Mouse (Mus musculus) limb, embryonic 11.5 days (tissue): Measurements from ENCODE around the gene Gigyf1. TPM values are rescaled to one million over a fixed set of nuclear protein-coding genes. Genes with fewer than 3 reads are reported as not detected.
A peak's percentile ranks its signal among the peaks of the same experiment; 100 is the strongest.

Experiments
- ATAC-seq: fragments of 200-750 bp; cut with Nextera tagmentation; 2 replicates; pipeline ENCODE4 v1.8.0; 2017; ENCODE audit warnings: low read depth; ENCODE audit not compliant: insufficient number of reproducible peaks, low FRiP score, low TSS enrichment
- DNase-seq: peaks from one replicate; pipeline ENCODE4 v3.0.0-alpha.2; 2015; ENCODE audit warnings: low spot score
- H3K27ac ChIP-seq: fragments of 300-500 bp; sonication (generic); replicated peaks from 2 replicates; pipeline ENCODE4 v1.5.1; 2014; ENCODE audit warnings: low read depth, mild to moderate bottlenecking, low read length
- H3K27me3 ChIP-seq: fragments of 300-500 bp; sonication (generic); 2 replicates; pipeline ENCODE4 v1.6.1; 2014; ENCODE audit warnings: mild to moderate bottlenecking, low read length, mixed read lengths; ENCODE audit not compliant: control insufficient read depth, insufficient read depth
- H3K36me3 ChIP-seq: fragments of 300-500 bp; sonication (generic); 2 replicates; pipeline ENCODE4 v1.6.1; 2014; ENCODE audit warnings: mild to moderate bottlenecking, low read length, moderate library complexity, mixed read lengths; ENCODE audit not compliant: control insufficient read depth, insufficient read depth
- H3K4me1 ChIP-seq: fragments of 300-500 bp; sonication (generic); 2 replicates; pipeline ENCODE4 v1.6.1; 2014; ENCODE audit warnings: low read length, mixed read lengths; ENCODE audit not compliant: control insufficient read depth, insufficient read depth
- H3K4me2 ChIP-seq: fragments of 300-500 bp; sonication (generic); 2 replicates; pipeline ENCODE4 v1.6.1; 2014; ENCODE audit warnings: low read depth, mild to moderate bottlenecking, moderate library complexity; ENCODE audit not compliant: severe bottlenecking
- H3K4me3 ChIP-seq: fragments of 300-500 bp; sonication (generic); 2 replicates; pipeline ENCODE4 v1.5.1; 2014; ENCODE audit warnings: low read depth, low read length
- H3K9ac ChIP-seq: fragments of 300-500 bp; sonication (generic); 2 replicates; pipeline ENCODE4 v1.6.1; 2014; ENCODE audit warnings: mild to moderate bottlenecking, low read length
- H3K9me3 ChIP-seq: fragments of 300-500 bp; sonication (generic); 2 replicates; pipeline ENCODE4 v1.6.1; 2016; ENCODE audit warnings: low read length; ENCODE audit not compliant: control insufficient read depth
- WGBS: fragments of 180-500 bp; shearing (Covaris S2); extraction: QIAGEN DNeasy Blood & Tissue Kit; methylation state at CpG from one replicate; pipeline ENCODE4 v1.1.7; 2014; 5-methylcytosine and 5-hydroxymethylcytosine counted together
- polyA plus RNA-seq: library from polyadenylated mRNA; unstranded; fragments of >200 nt; fragmentation: Nextera tagmentation; extraction: Ambion mirVana; gene quantifications from 2 replicates; pipeline ENCODE4 v1.2.1, GENCODE M21; 2014

Gigyf1 gene
- polyA plus RNA-seq, 1 experiment from 2014 or later = 14.1 TPM

DNA sequence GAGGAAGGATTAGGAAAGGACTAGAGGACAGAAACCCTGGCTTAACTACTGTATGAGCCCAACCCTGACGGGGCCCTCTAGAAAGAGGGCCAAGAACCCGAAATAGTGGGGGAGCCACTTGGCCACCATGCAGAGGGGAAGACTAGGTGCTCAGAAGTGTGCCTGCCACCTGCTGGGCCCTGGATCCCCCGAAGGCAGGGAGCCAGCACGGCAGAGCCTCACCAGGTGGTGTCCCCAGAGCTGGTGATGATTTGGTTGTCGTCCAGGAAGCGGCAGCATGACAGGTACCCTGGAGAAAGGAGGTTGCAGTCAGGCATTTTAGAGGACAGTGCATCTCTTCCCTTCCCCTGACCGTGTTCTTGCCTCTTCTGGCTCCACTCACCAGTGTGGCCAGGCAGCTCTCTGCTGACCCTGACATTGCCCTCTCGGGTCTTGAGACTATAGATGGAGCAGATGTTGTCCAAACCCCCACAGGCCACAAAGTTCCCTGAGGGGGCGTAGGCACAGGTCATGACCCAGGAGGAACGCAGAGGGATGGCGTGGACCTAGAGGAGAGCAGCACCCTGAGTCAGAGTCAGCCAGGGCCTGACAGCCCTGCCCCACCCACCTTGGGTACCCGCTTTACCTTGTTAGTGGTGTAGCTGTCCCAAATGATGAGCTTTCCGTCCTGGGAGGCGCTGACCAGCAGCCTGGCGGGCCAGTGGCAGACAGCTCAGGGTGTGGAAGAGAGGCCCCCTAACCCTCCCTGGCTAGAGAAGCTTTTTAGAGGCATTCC lies 11.1 kb downstream of the Gigyf1 start:
- Histone ChIP-seq H3K36me3 (peaks cover 29% of the 10 kb centered on the region), H3K27me3 (no peaks in the 10 kb centered on the region), H3K27ac (no peak overlapping the region), H3K9me3 (no peaks in the 10 kb centered on the region), H3K4me2 (no peak overlapping the region), H3K4me1 (peaks cover 11% of the 10 kb centered on the region), H3K4me3 (0 out of 2 replicates have a peak overlapping the region, but pooled peaks have one; percentile 81), H3K9ac (no peak overlapping the region)
- 77% methylated on average over 15 of the region's 15 CpGs for WGBS
- DNase-seq = no peak
- ATAC-seq = no peak

DNA sequence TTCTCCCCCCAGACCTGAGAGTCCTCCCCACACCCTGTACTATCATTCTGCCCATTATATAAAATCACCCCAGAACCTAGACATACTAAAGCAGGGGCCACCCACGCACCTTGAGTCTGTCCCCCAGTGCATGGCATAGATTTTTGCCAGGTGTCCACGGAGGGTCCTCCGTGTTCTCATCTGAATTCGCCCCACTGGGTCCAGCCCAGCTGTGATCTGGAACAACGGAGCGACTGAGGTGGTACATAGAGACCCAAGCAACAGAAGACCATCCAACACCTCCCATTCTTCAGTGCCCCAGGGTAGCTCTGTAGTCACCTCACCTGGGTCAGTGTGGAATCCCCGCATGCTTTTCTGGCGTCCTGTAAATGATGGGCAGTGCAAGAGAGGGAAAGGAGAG lies 11.7 kb downstream of the Gigyf1 start:
- H3K9me3 ChIP-seq = no peaks in the 10 kb centered on the region
- peak overlapping the region; percentile 74 for H3K27ac ChIP-seq
- WGBS = 80% methylated on average over 8 of the region's 8 CpGs
- peak overlapping the region; percentile 95 for H3K4me2 ChIP-seq
- DNase-seq (no peak), ATAC-seq (no peak)
- peaks cover 23% of the 10 kb centered on the region; the same call in 1 of the 2 replicates for H3K36me3 ChIP-seq
- no peaks in the 10 kb centered on the region for H3K27me3 ChIP-seq
- peak overlapping the region; percentile 81 for H3K4me3 ChIP-seq
- H3K4me1 ChIP-seq = peaks cover 11% of the 10 kb centered on the region
- peak overlapping the region; percentile 84 for H3K9ac ChIP-seq

DNA sequence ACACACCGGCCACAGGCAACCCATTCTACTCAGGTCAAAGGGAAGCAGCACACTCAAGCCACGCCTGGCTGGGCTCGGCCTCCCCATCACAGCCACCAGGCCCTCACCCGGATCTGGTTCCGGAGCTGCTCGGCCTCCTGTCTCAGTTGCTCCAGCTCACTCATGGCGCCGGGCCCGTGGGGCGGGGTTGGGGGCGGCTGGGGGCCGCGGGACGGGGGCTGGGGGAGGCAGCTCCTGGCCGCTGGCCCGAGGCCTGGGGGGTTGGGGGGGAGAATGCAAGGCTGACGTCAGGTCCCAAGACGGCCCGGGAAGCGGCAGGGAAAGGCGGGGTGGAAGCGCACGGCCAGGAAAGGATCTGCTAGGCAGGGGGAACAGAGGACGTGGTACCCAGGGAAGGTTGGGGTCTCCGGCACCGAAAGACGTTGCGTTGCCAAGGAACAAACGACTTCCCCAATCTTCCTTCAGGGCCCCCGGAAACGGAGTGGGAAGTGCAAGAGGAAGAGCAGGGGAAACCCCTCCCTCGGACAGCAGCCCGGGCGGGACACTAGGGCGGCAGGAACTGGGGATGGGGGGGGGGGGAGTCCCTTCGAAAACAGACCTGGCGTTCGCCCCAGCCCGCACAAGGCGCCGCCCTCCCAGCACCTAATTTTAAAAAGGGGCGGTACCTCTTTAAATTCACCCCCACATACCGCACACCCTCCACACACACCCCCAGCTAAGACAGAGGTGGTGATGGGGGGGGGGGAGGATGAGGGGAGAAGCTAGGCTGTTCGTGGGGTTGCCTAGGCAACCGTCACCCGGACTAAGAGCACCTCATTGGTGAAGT lies 12.5 kb downstream of the Gigyf1 start:
- peak; percentile 60 for DNase-seq
- Histone ChIP-seq H3K36me3 (peaks cover 19% of the 10 kb centered on the region; the same call in 1 of the 2 replicates), H3K4me1 (peaks cover 11% of the 10 kb centered on the region), H3K4me2 (peak overlapping the region; percentile 95), H3K9ac (peak overlapping the region; percentile 84), H3K27ac (peak overlapping the region; percentile 74), H3K4me3 (peak overlapping the region; percentile 81), H3K9me3 (no peaks in the 10 kb centered on the region), H3K27me3 (no peaks in the 10 kb centered on the region)
- whole genome bisulfite sequencing = 1% methylated on average over 39 of the region's 46 CpGs
- ATAC-seq = peak; percentile 18

DNA sequence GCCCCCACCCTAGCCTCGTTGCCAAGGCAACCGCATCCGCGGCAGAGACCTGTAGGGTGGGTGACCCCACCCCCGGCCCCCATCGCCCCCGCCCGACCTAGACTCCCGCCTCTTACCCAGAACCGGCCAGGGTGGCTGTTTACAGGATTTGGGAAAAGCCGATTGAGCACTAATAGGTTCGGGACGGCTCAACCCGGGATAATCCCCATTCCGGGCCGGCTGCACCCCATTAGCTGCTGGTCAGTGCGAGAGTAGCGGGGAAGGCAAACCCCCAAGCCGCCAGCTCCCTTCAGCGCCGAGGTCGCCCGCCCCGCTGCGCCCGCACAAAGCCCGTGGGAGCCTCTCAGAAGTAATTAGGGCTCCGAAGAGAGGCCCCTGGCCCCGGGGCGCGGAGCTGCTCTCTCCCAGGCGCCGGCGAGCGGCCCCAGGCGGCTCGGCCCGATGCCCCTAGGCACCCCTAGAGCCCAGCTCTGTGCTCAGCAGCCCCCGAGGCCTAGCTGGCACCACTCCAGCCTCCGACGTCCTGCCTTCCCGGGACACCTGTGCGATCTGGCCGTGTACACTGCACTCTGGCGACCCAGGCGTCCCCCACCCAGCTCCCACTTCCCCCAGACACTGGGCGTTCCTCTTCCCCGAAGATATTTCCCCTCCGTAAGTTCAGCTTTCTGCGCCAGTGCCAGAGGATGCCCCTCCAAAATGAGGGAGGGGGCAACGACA lies 13.2 kb downstream of the Gigyf1 start:
- under 1% methylated on average over 45 of the region's 51 CpGs for WGBS
- Histone ChIP-seq H3K4me3 (peak overlapping the region; percentile 81), H3K27ac (peak overlapping the region; percentile 83), H3K27me3 (no peaks in the 10 kb centered on the region), H3K4me1 (peaks cover 11% of the 10 kb centered on the region), H3K36me3 (peaks cover 17% of the 10 kb centered on the region; the same call in 1 of the 2 replicates), H3K9ac (peak overlapping the region; percentile 84), H3K4me2 (peak overlapping the region; percentile 95), H3K9me3 (no peaks in the 10 kb centered on the region)
- DNase-seq (peak; percentile 82), ATAC-seq (no peak; the same call in 1 of the 2 replicates)

DNA sequence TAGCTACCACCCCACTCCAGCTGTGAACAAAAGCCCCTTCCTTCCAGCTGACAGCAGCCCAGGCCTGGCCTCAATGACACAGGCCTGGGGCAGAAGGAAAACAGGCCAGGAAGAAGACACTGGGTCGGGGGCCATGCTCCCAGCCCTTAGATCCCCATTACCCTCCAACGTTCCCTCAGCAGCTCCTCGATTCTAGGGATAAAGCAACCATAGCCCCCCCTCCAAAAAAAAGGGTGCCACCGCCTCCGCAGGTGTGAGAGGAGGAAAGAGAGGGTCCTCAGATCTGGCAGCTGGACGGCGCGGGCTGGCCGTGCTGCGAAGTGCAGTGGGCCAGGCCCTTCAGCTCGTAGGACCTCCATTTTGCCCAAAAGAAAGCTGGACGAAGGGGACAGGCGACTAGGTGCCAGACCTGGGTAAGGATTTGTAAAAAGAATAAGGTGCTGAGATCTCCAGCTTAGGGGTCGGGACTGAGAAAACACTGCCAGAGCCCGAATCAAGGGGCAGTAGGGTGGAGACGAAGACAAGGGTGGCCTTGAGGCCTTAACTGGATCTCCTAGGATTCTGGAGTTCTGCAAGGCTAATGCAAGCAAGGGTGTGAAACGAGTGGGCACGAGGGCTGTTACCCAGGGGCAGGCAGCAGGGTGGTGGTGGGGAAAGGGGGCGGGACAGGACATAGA lies 13.9 kb downstream of the Gigyf1 start:
- Histone ChIP-seq H3K27me3 (no peaks in the 10 kb centered on the region), H3K9me3 (no peaks in the 10 kb centered on the region), H3K4me3 (peak overlapping the region; percentile 81), H3K27ac (peak overlapping the region; percentile 83), H3K4me2 (peak overlapping the region; percentile 95), H3K4me1 (peaks cover 10% of the 10 kb centered on the region), H3K36me3 (peaks cover 17% of the 10 kb centered on the region; the same call in 1 of the 2 replicates), H3K9ac (peak overlapping the region; percentile 84)
- DNase-seq (peak; percentile 48), ATAC-seq (no peak)
- WGBS = 1% methylated on average over 19 of the region's 19 CpGs

DNA sequence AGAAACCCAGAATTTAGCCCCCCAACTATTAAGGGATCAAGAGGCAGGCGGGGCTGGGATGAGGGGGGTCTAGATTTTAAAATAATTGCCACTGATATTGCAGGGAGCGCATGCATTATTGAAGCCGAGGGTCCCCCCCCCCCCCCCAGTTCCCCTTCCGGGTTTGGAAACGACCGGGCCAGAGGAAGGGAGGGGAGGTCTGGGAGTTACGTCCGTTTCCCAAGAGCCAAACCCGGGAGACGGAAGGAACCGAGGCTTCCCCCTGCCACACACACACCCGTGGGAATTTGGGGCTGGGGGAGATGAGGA lies 14.4 kb downstream of the Gigyf1 start:
- 0% methylated on average over 11 of the region's 12 CpGs for WGBS
- ATAC-seq (peak; percentile 6; the same call in 1 of the 2 replicates), DNase-seq (no peak)
- Histone ChIP-seq H3K4me2 (peak overlapping the region; percentile 95), H3K36me3 (peaks cover 15% of the 10 kb centered on the region; the same call in 1 of the 2 replicates), H3K27ac (peak overlapping the region; percentile 83), H3K4me3 (peak overlapping the region; percentile 81), H3K9me3 (no peaks in the 10 kb centered on the region), H3K4me1 (peaks cover 8% of the 10 kb centered on the region), H3K9ac (peak overlapping the region; percentile 84), H3K27me3 (no peaks in the 10 kb centered on the region)

DNA sequence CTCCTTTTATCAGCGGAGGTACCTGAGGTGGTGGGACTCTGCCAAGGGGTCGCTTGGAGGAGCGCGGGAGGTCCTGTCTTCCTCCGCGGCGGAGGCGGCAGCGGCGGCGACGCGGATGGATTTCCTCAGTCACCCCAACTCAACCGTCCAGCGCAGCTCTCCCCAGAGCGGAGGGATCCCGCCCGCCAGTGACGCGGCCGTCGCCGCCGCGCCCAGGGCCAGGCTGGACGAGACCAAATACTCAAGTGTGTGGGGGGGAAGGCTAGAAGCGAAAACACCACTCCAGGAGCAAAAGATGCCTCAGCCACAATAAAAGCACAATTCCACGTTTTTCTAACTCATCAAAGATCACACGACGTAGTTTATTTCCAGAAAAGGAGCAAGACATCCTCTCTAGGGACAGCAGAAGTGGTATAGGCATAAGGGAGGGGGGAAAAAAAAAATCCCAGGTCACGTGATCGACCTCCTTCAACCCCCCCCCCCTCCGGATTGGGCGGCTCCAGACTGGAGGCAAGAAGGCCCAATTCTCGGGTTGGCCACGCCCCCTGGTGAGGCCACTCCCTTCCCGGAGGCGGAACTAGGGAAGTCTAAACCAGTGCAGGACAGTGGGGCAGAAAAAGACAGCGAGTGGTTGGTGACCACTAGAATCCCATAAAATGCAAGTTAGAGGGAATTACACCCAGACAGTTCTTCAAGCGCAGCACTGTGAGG lies 14.9 kb downstream of the Gigyf1 start, which contains the start of the genes Epo and Gnb2:
Epo (minus strand) TSS at position 126 of the 711 bp plus-strand sequence.
Gnb2 (minus strand) TSS at position 394 of the 711 bp plus-strand sequence.
- ATAC-seq (peak; percentile 79; the same call in 1 of the 2 replicates), DNase-seq (peak; percentile 98)
- peak within 1 kb of the TSS; percentile 81 for H3K4me3 ChIP-seq
- H3K9ac ChIP-seq = peak within 1 kb of the TSS; percentile 84
- H3K36me3 ChIP-seq = peaks cover 12% of the 10 kb centered on the region; the same call in 1 of the 2 replicates
- H3K27ac ChIP-seq = peak within 1 kb of the TSS; percentile 83
- H3K4me2 ChIP-seq = peak within 1 kb of the TSS; percentile 95
- 0% methylated on average over 39 of the region's 40 CpGs for WGBS
- no peaks in the 10 kb centered on the region for H3K9me3 ChIP-seq
- H3K4me1 ChIP-seq = peaks cover 8% of the 10 kb centered on the region
- no peaks in the 10 kb centered on the region for H3K27me3 ChIP-seq
